Mouse (Mus musculus) cerebellum, adult 2 months (tissue): Measurements from ENCODE around the gene Elk3.

ENCODE experiments used
- CTCF ChIP-seq: fragments of 200-500 bp; IDR thresholded peaks from 2 replicates; pipeline ENCODE4 v1.5.1; 2011; ENCODE audit warnings: low read depth, mild to moderate bottlenecking, control low read depth, low read length, moderate library complexity, borderline replicate concordance; ENCODE audit not compliant: insufficient read depth
- POLR2A ChIP-seq: fragments of 200-500 bp; IDR thresholded peaks from 2 replicates; pipeline ENCODE4 v1.6.1; 2011; ENCODE audit warnings: low read length, control low read depth, borderline replicate concordance; ENCODE audit not compliant: insufficient read depth

DNA sequence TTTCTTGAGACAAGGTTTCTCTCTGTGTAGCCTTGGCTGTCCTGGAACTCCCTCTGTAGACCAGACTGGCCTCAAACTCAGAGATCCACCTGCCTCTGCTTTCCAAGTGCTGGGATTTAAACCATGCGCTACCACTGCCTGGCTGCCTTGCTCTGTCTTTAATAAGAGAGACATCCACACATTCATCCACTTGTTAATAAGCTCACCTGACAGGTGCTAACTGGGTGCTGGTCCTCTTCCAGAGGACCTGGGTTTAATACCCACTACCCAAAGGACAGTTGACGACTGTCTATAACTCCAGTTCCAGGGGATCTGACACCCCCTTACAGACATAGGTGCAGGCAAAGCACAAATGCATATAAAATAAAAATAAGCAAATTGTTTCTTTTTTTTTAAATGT, 13.5 kb upstream of the Elk3 start:
- TF ChIP-seq CTCF, result no peak
- no peak for TF ChIP-seq POLR2A
